Mouse (Mus musculus): ENCODE measurements around the gene Tmem262. TPM values are rescaled to one million over a fixed set of nuclear protein-coding genes. Genes with fewer than 3 reads are reported as not detected.
A peak's percentile ranks its signal among the peaks of the same experiment; 100 is the strongest.

The Tmem262 gene
- polyA plus RNA-seq, 1 experiment from 2014 or later: not detected

- peak within 1 kb of the TSS; percentile 88 for H3K4me2 ChIP-seq (ENCODE audit: low read depth, low read length)
- WGBS: under 1% methylated on average over 63 of the region's 63 CpGs
- H3K9ac ChIP-seq (ENCODE audit: low read length): peak within 1 kb of the TSS; percentile 94
- H3K27ac ChIP-seq (ENCODE audit: low read length): peak within 1 kb of the TSS; percentile 83
- no peaks in the 10 kb centered on the region for H3K27me3 ChIP-seq (ENCODE audit: control insufficient read depth, insufficient read depth, low read length)
- peaks cover 32% of the 10 kb centered on the region for H3K36me3 ChIP-seq (ENCODE audit: control insufficient read depth, insufficient read depth)
- peak within 1 kb of the TSS; percentile 90 for H3K4me3 ChIP-seq (ENCODE audit: low read length)
- ATAC-seq (replicated peaks; ENCODE audit: extremely low read depth, insufficient read depth, low FRiP score): peak; percentile 89
- no peaks in the 10 kb centered on the region for H3K9me3 ChIP-seq (replicated peaks; ENCODE audit: control insufficient read depth, low read length)
- peaks cover 25% of the 10 kb centered on the region for H3K4me1 ChIP-seq (ENCODE audit: control insufficient read depth, insufficient read depth, low read length)
Measured at GRCm38 (mm10) chr19:6057313-6058096, 22.3 kb upstream of the Tmem262 start, which contains the start of the genes Mrpl49 and Fau. TSS of gene Mrpl49 (minus strand) at chr19:6057785. TSS of gene Fau (plus strand) at chr19:6057844.

- no peak for ATAC-seq (replicated peaks; ENCODE audit: extremely low read depth, insufficient read depth, low FRiP score)
- WGBS: 28% methylated on average over 5 of the region's 5 CpGs
- peaks cover 22% of the 10 kb centered on the region for H3K36me3 ChIP-seq (ENCODE audit: control insufficient read depth, insufficient read depth)
- peak overlapping the region; percentile 94 for H3K9ac ChIP-seq (ENCODE audit: low read length)
- H3K4me3 ChIP-seq (ENCODE audit: low read length): peak overlapping the region; percentile 90
- peaks cover 30% of the 10 kb centered on the region for H3K4me1 ChIP-seq (ENCODE audit: control insufficient read depth, insufficient read depth, low read length)
- peak overlapping the region; percentile 83; the same call in 1 of the 2 replicates for H3K27ac ChIP-seq (ENCODE audit: low read length)
- H3K4me2 ChIP-seq (ENCODE audit: low read depth, low read length): peak overlapping the region; percentile 88
- no peaks in the 10 kb centered on the region for H3K27me3 ChIP-seq (ENCODE audit: control insufficient read depth, insufficient read depth, low read length)
- H3K9me3 ChIP-seq (replicated peaks; ENCODE audit: control insufficient read depth, low read length): no peaks in the 10 kb centered on the region
Measured at GRCm38 (mm10) chr19:6058513-6058912, 21.3 kb upstream of the Tmem262 start.

DNA sequence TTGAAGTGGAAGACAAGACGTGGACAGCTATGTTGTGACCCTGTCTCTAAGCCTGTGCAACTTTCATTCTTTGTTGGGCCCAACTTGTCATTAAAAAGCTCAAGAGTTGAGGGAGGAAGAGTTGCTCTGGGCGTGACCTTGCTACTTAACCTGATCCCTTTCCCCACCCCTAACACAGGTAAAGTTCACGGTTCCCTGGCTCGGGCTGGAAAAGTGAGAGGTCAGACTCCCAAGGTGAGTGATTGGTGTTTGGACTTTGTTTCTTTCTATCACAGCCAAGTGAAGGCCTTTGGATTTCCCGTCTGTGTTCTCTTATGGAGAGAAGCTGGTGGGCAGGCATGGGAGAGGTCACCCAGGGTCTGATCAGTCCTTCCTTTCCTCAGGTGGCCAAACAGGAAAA, 20.9 kb upstream of the Tmem262 start:
- WGBS: 85% methylated on average over 5 of the region's 5 CpGs
- H3K27me3 ChIP-seq (ENCODE audit: control insufficient read depth, insufficient read depth, low read length): no peaks in the 10 kb centered on the region
- no peak overlapping the region for H3K27ac ChIP-seq (ENCODE audit: low read length)
- H3K9ac ChIP-seq (ENCODE audit: low read length): peak overlapping the region; percentile 94
- H3K4me2 ChIP-seq (ENCODE audit: low read depth, low read length): peak overlapping the region; percentile 88
- ATAC-seq (replicated peaks; ENCODE audit: extremely low read depth, insufficient read depth, low FRiP score): no peak
- peaks cover 30% of the 10 kb centered on the region for H3K4me1 ChIP-seq (ENCODE audit: control insufficient read depth, insufficient read depth, low read length)
- H3K4me3 ChIP-seq (ENCODE audit: low read length): peak overlapping the region; percentile 90
- no peaks in the 10 kb centered on the region for H3K9me3 ChIP-seq (replicated peaks; ENCODE audit: control insufficient read depth, low read length)
- peaks cover 18% of the 10 kb centered on the region for H3K36me3 ChIP-seq (ENCODE audit: control insufficient read depth, insufficient read depth)

DNA sequence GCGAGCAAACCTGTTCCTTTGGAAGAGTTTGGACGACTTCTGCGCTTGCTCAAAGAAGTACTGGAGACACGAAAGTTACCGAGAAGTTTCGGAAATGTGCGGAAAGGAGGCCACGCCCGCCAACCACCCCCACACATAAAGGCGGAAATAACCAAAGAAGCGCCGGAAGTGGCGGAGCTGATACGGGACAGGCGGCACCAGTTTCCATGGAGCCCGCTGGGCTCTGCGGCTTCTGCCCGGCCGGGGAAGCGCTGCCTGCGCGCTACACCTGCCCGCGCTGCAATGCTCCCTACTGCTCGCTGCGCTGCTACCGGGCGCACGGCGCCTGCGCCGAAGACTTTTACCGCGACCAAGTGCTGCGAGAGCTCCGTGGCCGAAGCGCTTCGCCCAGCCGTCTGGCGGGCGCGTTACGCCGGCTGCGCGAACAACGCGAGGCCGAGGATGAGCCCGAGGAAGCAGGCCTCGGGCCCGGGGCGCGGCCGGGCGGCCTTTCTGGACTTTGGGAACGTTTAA, 18.8 kb upstream of the Tmem262 start, which contains the start of gene Znhit2:
Gene Znhit2, plus strand, starts transcription at position 172 of the 513 bp plus-strand sequence.
- Histone ChIP-seq H3K9ac (ENCODE audit: low read length) (peak within 1 kb of the TSS; percentile 89), H3K27ac (ENCODE audit: low read length) (peak within 1 kb of the TSS; percentile 78), H3K36me3 (ENCODE audit: control insufficient read depth, insufficient read depth) (peaks cover 11% of the 10 kb centered on the region; the same call in 1 of the 2 replicates), H3K4me1 (ENCODE audit: control insufficient read depth, insufficient read depth, low read length) (peaks cover 30% of the 10 kb centered on the region), H3K9me3 (replicated peaks; ENCODE audit: control insufficient read depth, low read length) (no peaks in the 10 kb centered on the region), H3K4me2 (ENCODE audit: low read depth, low read length) (peak within 1 kb of the TSS; percentile 68), H3K4me3 (ENCODE audit: low read length) (peak within 1 kb of the TSS; percentile 78), H3K27me3 (ENCODE audit: control insufficient read depth, insufficient read depth, low read length) (no peaks in the 10 kb centered on the region)
- peak; percentile 73 for ATAC-seq (replicated peaks; ENCODE audit: extremely low read depth, insufficient read depth, low FRiP score)
- WGBS: under 1% methylated on average over 58 of the region's 58 CpGs

DNA sequence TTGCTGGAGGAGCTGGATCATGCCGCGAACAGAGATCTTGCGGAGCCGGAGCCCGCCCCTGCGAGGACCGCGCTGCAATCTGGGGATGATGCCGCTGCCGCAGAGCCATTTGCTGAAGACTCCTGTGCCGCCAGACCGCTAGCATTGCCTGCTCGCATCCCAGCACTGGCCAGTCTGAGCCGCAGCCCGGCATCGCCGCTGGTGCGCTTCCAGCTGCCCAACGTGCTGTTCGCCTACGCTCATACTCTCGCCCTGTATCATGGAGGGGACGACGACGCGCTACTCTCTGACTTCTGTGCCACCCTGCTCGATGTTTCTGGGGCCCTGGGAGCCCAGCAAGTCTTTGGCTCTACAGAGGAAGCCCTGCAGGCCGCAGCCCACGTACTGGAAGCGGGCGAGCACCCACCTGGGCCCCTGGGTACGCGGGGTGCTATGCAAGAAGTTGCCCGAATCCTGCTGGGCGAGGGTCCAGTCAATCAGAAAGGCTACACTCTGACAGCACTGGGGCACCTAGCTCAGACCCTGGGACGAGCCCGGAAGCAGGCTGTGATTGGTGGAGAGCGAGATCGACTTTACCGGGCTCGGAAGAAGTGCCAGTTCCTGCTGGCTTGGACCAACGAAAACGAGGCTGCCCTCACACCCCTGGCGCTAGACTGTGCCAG, 18.1 kb upstream of the Tmem262 start:
- no peak for ATAC-seq (replicated peaks; ENCODE audit: extremely low read depth, insufficient read depth, low FRiP score)
- Histone ChIP-seq H3K9ac (ENCODE audit: low read length) (peak overlapping the region; percentile 89), H3K27me3 (ENCODE audit: control insufficient read depth, insufficient read depth, low read length) (no peaks in the 10 kb centered on the region), H3K36me3 (ENCODE audit: control insufficient read depth, insufficient read depth) (peaks cover 11% of the 10 kb centered on the region; the same call in 1 of the 2 replicates), H3K4me3 (ENCODE audit: low read length) (peak overlapping the region; percentile 78), H3K9me3 (replicated peaks; ENCODE audit: control insufficient read depth, low read length) (no peaks in the 10 kb centered on the region), H3K4me2 (ENCODE audit: low read depth, low read length) (peak overlapping the region; percentile 68), H3K4me1 (ENCODE audit: control insufficient read depth, insufficient read depth, low read length) (peaks cover 27% of the 10 kb centered on the region), H3K27ac (ENCODE audit: low read length) (peak overlapping the region; percentile 78)
- WGBS: under 1% methylated on average over 44 of the region's 44 CpGs

- ATAC-seq (replicated peaks; ENCODE audit: extremely low read depth, insufficient read depth, low FRiP score): no peak
Measured at GRCm38 (mm10) chr19:6062418-6062817, 17.4 kb upstream of the Tmem262 start.

GRCm38 (mm10) chr19:6063081-6063480, 16.8 kb upstream of the Tmem262 start:
- WGBS: 91% methylated on average over 6 of the region's 6 CpGs
- no peaks in the 10 kb centered on the region for H3K9me3 ChIP-seq (replicated peaks; ENCODE audit: control insufficient read depth, low read length)
- no peaks in the 10 kb centered on the region for H3K27me3 ChIP-seq (ENCODE audit: control insufficient read depth, insufficient read depth, low read length)
- H3K4me3 ChIP-seq (ENCODE audit: low read length): no peak overlapping the region
- no peak overlapping the region for H3K4me2 ChIP-seq (ENCODE audit: low read depth, low read length)
- peaks cover 11% of the 10 kb centered on the region; the same call in 1 of the 2 replicates for H3K36me3 ChIP-seq (ENCODE audit: control insufficient read depth, insufficient read depth)
- ATAC-seq (replicated peaks; ENCODE audit: extremely low read depth, insufficient read depth, low FRiP score): no peak
- H3K9ac ChIP-seq (ENCODE audit: low read length): no peak overlapping the region
- peaks cover 33% of the 10 kb centered on the region for H3K4me1 ChIP-seq (ENCODE audit: control insufficient read depth, insufficient read depth, low read length)
- H3K27ac ChIP-seq (ENCODE audit: low read length): no peak overlapping the region

More at GRCm38 (mm10) chr19:6062418-6062817, 17.4 kb upstream of the Tmem262 start:
- peak overlapping the region; percentile 78; the same call in 1 of the 2 replicates for H3K27ac ChIP-seq (ENCODE audit: low read length)
- H3K9me3 ChIP-seq (replicated peaks; ENCODE audit: control insufficient read depth, low read length): no peaks in the 10 kb centered on the region
- H3K27me3 ChIP-seq (ENCODE audit: control insufficient read depth, insufficient read depth, low read length): no peaks in the 10 kb centered on the region
- WGBS: 63% methylated on average over 5 of the region's 5 CpGs
- peak overlapping the region; percentile 89 for H3K9ac ChIP-seq (ENCODE audit: low read length)
- H3K36me3 ChIP-seq (ENCODE audit: control insufficient read depth, insufficient read depth): peaks cover 11% of the 10 kb centered on the region; the same call in 1 of the 2 replicates
- peaks cover 30% of the 10 kb centered on the region for H3K4me1 ChIP-seq (ENCODE audit: control insufficient read depth, insufficient read depth, low read length)
- peak overlapping the region; percentile 68 for H3K4me2 ChIP-seq (ENCODE audit: low read depth, low read length)
- H3K4me3 ChIP-seq (ENCODE audit: low read length): peak overlapping the region; percentile 78

- WGBS: 24% methylated on average over 5 of the region's 5 CpGs
- H3K4me2 ChIP-seq (ENCODE audit: low read depth, low read length): peak overlapping the region; percentile 95
- ATAC-seq (replicated peaks; ENCODE audit: extremely low read depth, insufficient read depth, low FRiP score): no peak
Measured at GRCm38 (mm10) chr19:6066571-6066970, 13.3 kb upstream of the Tmem262 start.

More at GRCm38 (mm10) chr19:6066571-6066970, 13.3 kb upstream of the Tmem262 start:
- Histone ChIP-seq H3K4me3 (ENCODE audit: low read length) (peak overlapping the region; percentile 54), H3K9me3 (replicated peaks; ENCODE audit: control insufficient read depth, low read length) (no peaks in the 10 kb centered on the region), H3K36me3 (ENCODE audit: control insufficient read depth, insufficient read depth) (peaks cover 21% of the 10 kb centered on the region), H3K27me3 (ENCODE audit: control insufficient read depth, insufficient read depth, low read length) (no peaks in the 10 kb centered on the region), H3K4me1 (ENCODE audit: control insufficient read depth, insufficient read depth, low read length) (peaks cover 25% of the 10 kb centered on the region), H3K27ac (ENCODE audit: low read length) (no peak overlapping the region), H3K9ac (ENCODE audit: low read length) (peak overlapping the region; percentile 73)
